Mouse (Mus musculus) embryonic facial prominence, embryonic 12.5 days (tissue): Measurements from ENCODE around the gene Lrig1. TPM values are rescaled to one million over a fixed set of nuclear protein-coding genes. Genes with fewer than 3 reads are reported as not detected.

ENCODE experiments used
- ATAC-seq: fragments of 200-750 bp; cut with Nextera tagmentation; 2 replicates; pipeline ENCODE4 v1.8.0; 2017; ENCODE audit not compliant: insufficient number of reproducible peaks, insufficient read depth, low FRiP score, low TSS enrichment
- H3K27ac ChIP-seq: fragments of 300-500 bp; sonication (generic); 2 replicates; pipeline ENCODE4 v1.5.1; 2016; ENCODE audit warnings: mild to moderate bottlenecking
- H3K27me3 ChIP-seq: fragments of 300-500 bp; sonication (generic); 2 replicates; pipeline ENCODE4 v1.6.1; 2016; ENCODE audit warnings: mild to moderate bottlenecking, moderate library complexity
- H3K36me3 ChIP-seq: fragments of 300-500 bp; sonication (generic); 2 replicates; pipeline ENCODE4 v1.6.1; 2016; ENCODE audit warnings: mild to moderate bottlenecking
- H3K4me1 ChIP-seq: fragments of 300-500 bp; sonication (generic); 2 replicates; pipeline ENCODE4 v1.6.1; 2016
- H3K4me2 ChIP-seq: fragments of 300-500 bp; sonication (generic); replicated peaks from 2 replicates; pipeline ENCODE4 v1.6.1; 2016; ENCODE audit warnings: mild to moderate bottlenecking, moderate library complexity
- H3K4me3 ChIP-seq: fragments of 300-500 bp; sonication (generic); 2 replicates; pipeline ENCODE4 v1.5.1; 2016; ENCODE audit warnings: mild to moderate bottlenecking
- H3K9ac ChIP-seq: fragments of 300-500 bp; sonication (generic); 2 replicates; pipeline ENCODE4 v1.6.1; 2016; ENCODE audit warnings: mild to moderate bottlenecking, moderate library complexity
- H3K9me3 ChIP-seq: fragments of 300-500 bp; sonication (generic); 2 replicates; pipeline ENCODE4 v1.6.1; 2016; ENCODE audit warnings: mild to moderate bottlenecking, moderate library complexity
- WGBS: fragments of 180-500 bp; shearing (Covaris S2); methylation state at CpG from one replicate; pipeline ENCODE4 v1.1.7; 2016; 5-methylcytosine and 5-hydroxymethylcytosine counted together
- polyA plus RNA-seq: library from polyadenylated mRNA; unstranded; fragments of >200 nt; fragmentation: Nextera tagmentation; extraction: Ambion mirVana; gene quantifications from 2 replicates; pipeline ENCODE4 v1.2.1, GENCODE M21; 2016

Gene Lrig1
- polyA plus RNA-seq, 1 experiment from 2014 or later = 20.1 TPM

DNA sequence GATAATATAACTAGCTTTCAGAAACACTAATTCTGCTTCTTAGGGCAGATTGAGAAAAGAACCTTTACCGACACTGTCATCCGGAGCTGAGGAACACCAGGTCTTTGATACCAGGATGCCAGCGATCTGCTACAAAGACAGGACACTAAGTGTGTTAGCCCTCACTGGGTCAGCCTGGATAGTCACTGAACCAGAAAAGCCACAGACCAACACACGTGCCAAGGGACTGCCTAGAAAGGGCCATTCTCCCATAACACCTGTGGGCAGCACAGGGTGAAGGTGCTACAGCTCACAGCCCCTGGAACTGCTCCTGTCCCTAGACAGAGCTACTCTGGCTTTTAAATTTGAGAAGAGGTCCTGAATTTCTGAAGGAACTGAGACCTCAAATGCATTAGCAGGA is 32.8 kb downstream of the Lrig1 start:
- H3K27me3 ChIP-seq = no peaks in the 10 kb centered on the region
- no peaks in the 10 kb centered on the region for H3K36me3 ChIP-seq
- no peaks in the 10 kb centered on the region for H3K9me3 ChIP-seq
- WGBS = 77% methylated on average over 4 of the region's 4 CpGs
- H3K9ac ChIP-seq = no peak overlapping the region
- H3K4me3 ChIP-seq = no peak overlapping the region
- peaks cover 32% of the 10 kb centered on the region for H3K4me1 ChIP-seq
- H3K27ac ChIP-seq = no peak overlapping the region
- no peak for ATAC-seq
- no peak overlapping the region for H3K4me2 ChIP-seq

DNA sequence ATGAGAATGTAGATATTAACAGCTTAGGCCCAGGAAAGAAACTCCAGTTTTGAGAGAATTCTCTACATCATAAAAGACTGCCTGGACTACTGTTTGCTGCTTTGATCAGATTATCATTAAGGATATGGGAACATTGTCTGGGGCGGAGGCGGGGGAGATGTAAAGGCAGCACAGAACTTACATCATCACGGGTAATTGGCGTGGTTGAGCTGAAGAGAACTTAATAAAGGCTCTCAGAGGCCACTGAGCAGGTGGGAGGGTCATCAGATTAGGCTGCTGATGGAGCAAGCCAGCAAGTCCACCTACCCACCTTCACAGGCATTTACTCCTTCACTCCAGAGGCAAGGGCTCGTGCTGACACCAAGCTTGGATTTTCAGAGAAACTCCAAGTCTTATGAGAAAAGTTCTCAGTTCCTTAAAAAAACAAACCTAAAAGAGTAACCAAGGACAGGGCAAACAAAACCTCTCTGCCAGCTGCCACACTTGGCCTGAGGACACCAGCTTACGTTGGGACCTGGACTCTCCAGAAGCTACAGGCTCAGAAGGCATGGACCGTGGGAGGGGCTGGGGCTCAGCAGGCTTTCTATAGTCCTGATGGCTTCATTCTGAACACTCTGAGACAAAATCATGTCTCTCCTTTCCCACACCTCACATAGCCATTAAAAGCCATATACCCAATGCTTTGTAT is 33.4 kb downstream of the Lrig1 start:
- WGBS = 62% methylated on average over 7 of the region's 7 CpGs
- Histone ChIP-seq H3K27me3 (no peaks in the 10 kb centered on the region), H3K9ac (no peak overlapping the region), H3K36me3 (peaks cover 2% of the 10 kb centered on the region; the same call in 1 of the 2 replicates), H3K9me3 (no peaks in the 10 kb centered on the region), H3K4me3 (no peak overlapping the region), H3K4me1 (peaks cover 32% of the 10 kb centered on the region), H3K27ac (no peak overlapping the region), H3K4me2 (no peak overlapping the region)
- no peak for ATAC-seq

DNA sequence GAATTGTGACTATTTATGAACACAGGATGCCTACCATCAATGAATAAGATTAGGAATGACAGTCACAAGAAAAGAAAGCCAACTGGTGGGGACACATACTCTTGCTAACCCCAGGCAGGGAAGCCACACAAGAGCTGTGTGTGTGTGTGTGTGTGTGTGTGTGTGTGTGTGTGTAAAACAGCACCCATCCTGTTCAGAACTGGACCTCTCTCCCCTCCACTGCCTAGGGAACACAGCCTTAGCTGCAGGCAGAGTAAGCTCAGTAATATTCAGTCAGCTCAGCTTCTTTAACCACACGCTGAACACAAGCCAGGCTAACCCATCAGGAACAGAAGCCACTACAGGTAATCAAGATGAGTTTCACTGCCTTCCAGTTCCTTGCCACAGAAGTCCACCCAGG is 34.3 kb downstream of the Lrig1 start:
- WGBS = 67% methylated on average over 1 of the region's 1 CpGs
- Histone ChIP-seq H3K9me3 (no peaks in the 10 kb centered on the region), H3K36me3 (peaks cover 7% of the 10 kb centered on the region; the same call in 1 of the 2 replicates), H3K9ac (no peak overlapping the region), H3K4me2 (no peak overlapping the region), H3K4me1 (peaks cover 32% of the 10 kb centered on the region), H3K4me3 (no peak overlapping the region), H3K27ac (no peak overlapping the region), H3K27me3 (no peaks in the 10 kb centered on the region)
- no peak for ATAC-seq

DNA sequence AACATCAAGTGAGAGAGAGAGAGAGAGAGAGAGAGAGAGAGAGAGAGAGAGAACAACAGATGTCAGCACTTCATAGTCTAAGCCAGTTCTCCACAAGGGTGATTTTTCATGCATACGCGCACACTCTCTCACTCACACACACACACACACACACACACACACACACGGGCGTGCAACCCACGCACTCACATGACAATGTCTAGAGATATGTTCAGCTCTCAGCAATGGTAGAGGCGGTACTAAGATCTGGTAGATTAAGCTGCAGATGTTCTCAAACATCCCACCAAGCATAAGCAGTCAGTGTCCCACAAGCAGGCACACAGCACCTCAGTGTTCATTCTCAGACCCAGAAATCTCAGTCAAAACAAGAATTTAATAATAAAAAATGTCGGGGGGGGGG is 34.7 kb downstream of the Lrig1 start:
- Histone ChIP-seq H3K27me3 (no peaks in the 10 kb centered on the region), H3K4me3 (no peak overlapping the region), H3K9ac (no peak overlapping the region), H3K4me2 (no peak overlapping the region), H3K36me3 (peaks cover 7% of the 10 kb centered on the region; the same call in 1 of the 2 replicates), H3K9me3 (no peaks in the 10 kb centered on the region), H3K4me1 (peaks cover 32% of the 10 kb centered on the region), H3K27ac (no peak overlapping the region)
- no peak for ATAC-seq
- 78% methylated on average over 7 of the region's 7 CpGs for WGBS

DNA sequence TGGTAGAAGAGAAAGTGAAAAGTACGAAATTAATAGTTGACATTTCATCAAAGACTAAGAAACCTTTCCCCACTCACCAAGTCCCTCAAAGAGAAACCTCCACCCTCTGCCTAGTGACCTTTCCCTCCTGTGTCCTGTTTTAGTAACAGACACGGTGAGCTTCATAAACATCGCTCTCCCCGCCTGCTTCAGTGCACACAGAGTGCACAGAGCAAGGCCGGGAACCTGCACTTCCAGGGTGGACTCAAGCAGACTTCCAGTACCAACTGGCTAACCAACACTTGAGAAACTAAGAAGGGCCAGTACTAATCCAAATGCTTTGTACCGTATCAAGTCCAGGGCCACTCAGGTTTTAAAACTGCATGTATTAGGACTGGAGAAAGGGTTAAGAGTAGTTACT is 36.0 kb downstream of the Lrig1 start:
- no peaks in the 10 kb centered on the region for H3K9me3 ChIP-seq
- H3K4me1 ChIP-seq = peaks cover 32% of the 10 kb centered on the region
- no peak overlapping the region for H3K9ac ChIP-seq
- no peak overlapping the region for H3K4me3 ChIP-seq
- WGBS = 73% methylated on average over 6 of the region's 6 CpGs
- peaks cover 7% of the 10 kb centered on the region; the same call in 1 of the 2 replicates for H3K36me3 ChIP-seq
- ATAC-seq = no peak
- no peak overlapping the region for H3K4me2 ChIP-seq
- H3K27ac ChIP-seq = no peak overlapping the region
- H3K27me3 ChIP-seq = no peaks in the 10 kb centered on the region

DNA sequence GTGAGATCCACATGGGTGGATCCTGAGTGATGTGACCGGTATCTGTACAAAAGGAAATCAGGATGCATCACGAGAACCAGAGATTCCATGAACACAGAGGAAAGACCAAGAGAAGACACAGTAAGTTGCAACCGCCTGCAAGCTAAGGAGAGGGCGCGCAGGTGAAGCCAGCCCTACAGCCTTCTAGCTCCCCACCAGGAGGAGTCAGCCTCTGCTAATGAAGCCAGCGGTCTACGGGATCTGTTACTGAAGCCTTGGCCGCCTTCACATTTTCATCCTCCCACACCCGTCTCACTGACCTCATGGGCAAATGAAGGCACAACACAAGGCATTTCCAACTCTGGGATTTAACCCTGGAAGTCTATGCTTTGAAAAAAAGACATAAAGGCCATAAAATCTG is 38.0 kb downstream of the Lrig1 start:
- H3K9ac ChIP-seq = no peak overlapping the region
- H3K4me1 ChIP-seq = peaks cover 33% of the 10 kb centered on the region
- WGBS = 88% methylated on average over 9 of the region's 9 CpGs
- no peaks in the 10 kb centered on the region for H3K27me3 ChIP-seq
- no peak for ATAC-seq
- no peak overlapping the region for H3K27ac ChIP-seq
- peaks cover 7% of the 10 kb centered on the region; the same call in 1 of the 2 replicates for H3K36me3 ChIP-seq
- no peaks in the 10 kb centered on the region for H3K9me3 ChIP-seq
- H3K4me2 ChIP-seq = no peak overlapping the region
- no peak overlapping the region for H3K4me3 ChIP-seq

DNA sequence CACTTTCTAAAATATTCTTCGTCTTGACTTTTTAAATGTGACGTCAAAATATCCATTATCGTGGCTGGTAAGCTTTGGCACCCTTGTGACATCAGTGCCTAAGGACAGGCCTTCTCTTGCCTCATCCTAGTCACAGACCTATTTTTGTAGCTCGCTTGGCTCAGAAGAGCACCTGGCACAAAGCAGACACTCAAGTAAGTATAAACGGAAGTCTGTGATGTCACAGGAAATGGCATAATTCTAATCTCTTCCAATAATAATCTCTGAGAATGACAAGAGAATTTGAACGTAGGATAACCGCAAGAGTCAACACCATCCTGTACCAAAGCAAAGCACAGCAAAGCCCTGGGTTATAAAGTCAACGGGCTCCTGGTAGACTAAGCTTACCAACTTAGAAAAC is 38.6 kb downstream of the Lrig1 start:
- Histone ChIP-seq H3K36me3 (peaks cover 7% of the 10 kb centered on the region; the same call in 1 of the 2 replicates), H3K4me3 (no peak overlapping the region), H3K4me2 (no peak overlapping the region), H3K27me3 (no peaks in the 10 kb centered on the region), H3K9ac (no peak overlapping the region), H3K27ac (no peak overlapping the region), H3K9me3 (no peaks in the 10 kb centered on the region), H3K4me1 (peaks cover 30% of the 10 kb centered on the region)
- 90% methylated on average over 8 of the region's 8 CpGs for WGBS
- ATAC-seq = no peak

DNA sequence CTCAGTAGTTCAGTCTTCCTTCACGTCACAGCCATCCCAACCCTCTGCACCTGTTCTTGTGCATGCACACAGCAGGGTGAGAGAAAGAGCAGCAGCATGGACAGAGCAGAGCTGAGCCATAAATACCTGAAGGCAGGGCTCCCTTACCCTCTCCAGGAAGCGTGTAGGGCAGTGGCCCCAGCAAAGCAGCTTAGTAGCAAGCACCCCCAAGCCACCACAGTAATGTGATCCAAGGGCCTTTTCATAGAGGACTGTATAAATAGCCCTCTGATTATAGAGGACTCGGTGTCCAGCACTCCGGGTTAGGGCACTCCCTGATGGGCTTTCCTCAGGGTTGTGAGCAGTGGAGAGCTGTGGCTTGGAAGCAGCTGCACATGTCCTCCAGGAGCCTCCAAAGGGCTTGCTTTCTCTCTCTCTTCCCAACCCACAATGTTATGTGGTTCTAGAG is 40.0 kb downstream of the Lrig1 start:
- WGBS = 55% methylated on average over 4 of the region's 4 CpGs
- no peak for ATAC-seq

DNA sequence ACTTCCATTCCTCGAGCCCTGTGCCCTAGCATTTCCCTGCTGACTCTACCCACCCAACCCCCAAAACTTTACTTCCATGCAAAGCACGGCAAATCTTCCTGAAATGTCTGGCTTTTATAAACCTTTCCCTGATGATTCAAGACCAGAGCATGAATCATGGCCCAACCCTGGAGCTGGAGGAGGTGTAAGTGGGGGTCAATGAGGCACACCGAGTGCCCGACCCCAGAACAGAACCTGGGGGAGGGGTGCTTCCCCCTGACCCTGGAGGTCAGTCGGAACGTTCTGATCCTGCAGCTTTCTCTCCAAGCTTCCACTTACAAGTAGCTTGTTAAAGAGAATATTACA is 41.9 kb downstream of the Lrig1 start:
- H3K27ac ChIP-seq = no peak overlapping the region
- no peaks in the 10 kb centered on the region for H3K9me3 ChIP-seq
- H3K4me2 ChIP-seq = no peak overlapping the region
- H3K4me1 ChIP-seq = peaks cover 35% of the 10 kb centered on the region
- WGBS = 33% methylated on average over 6 of the region's 6 CpGs
- ATAC-seq = no peak
- peaks cover 7% of the 10 kb centered on the region; the same call in 1 of the 2 replicates for H3K36me3 ChIP-seq
- H3K27me3 ChIP-seq = no peaks in the 10 kb centered on the region
- no peak overlapping the region for H3K4me3 ChIP-seq
- H3K9ac ChIP-seq = no peak overlapping the region

More for the DNA sequence above, 40.0 kb downstream of the Lrig1 start:
- no peak overlapping the region for H3K9ac ChIP-seq
- H3K27ac ChIP-seq = no peak overlapping the region
- H3K4me2 ChIP-seq = no peak overlapping the region
- peaks cover 7% of the 10 kb centered on the region; the same call in 1 of the 2 replicates for H3K36me3 ChIP-seq
- H3K27me3 ChIP-seq = no peaks in the 10 kb centered on the region
- peaks cover 33% of the 10 kb centered on the region for H3K4me1 ChIP-seq
- no peaks in the 10 kb centered on the region for H3K9me3 ChIP-seq
- H3K4me3 ChIP-seq = no peak overlapping the region

DNA sequence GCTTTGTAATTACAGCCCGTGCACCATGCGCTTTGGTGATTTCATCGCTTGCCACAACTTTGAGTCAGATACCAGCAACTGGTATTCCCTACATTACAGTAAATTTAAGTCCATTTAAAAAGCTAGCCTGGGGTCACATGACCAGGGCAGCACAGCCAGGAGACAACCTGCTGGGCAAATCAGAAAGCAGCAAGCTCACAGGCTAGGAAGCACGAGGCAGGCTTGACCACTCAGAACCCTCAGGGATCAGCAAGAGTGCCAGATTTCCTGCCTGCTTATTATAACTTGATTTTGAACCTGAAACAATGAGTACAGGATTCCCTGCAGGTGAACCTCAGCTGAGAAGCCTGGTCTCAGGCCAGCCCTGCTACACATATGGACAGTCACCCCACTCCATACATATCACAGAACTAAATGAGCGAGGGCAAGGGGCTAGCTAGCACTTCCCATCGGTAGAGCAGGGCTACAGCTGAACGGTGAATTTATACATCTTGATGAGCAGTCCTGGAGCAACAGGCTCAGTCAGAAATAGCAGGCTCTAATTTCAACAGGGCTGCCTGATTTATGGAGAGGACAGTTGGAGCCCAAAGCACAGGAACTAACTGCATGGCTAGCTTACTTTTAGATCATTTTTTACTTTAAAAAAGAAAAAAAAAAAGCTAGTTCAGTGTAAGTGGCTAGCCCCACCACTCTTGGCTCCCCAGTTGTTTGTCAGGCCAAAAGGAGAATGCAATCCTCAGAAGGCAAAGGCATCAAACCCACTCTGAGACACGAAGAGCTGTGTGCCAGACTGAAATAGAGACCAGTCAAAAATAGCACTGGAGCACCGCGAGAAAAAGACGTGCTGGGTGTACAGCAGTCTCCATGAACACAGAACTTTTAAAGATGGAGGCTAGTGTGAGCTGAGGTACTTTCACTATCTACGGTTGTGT is 42.5 kb downstream of the Lrig1 start:
- H3K27me3 ChIP-seq = no peaks in the 10 kb centered on the region
- WGBS = 68% methylated on average over 12 of the region's 12 CpGs
- ATAC-seq = no peak
- no peaks in the 10 kb centered on the region for H3K9me3 ChIP-seq
- no peak overlapping the region for H3K27ac ChIP-seq
- peaks cover 35% of the 10 kb centered on the region for H3K4me1 ChIP-seq
- peaks cover 7% of the 10 kb centered on the region; the same call in 1 of the 2 replicates for H3K36me3 ChIP-seq
- H3K4me3 ChIP-seq = no peak overlapping the region
- H3K9ac ChIP-seq = no peak overlapping the region
- no peak overlapping the region for H3K4me2 ChIP-seq

DNA sequence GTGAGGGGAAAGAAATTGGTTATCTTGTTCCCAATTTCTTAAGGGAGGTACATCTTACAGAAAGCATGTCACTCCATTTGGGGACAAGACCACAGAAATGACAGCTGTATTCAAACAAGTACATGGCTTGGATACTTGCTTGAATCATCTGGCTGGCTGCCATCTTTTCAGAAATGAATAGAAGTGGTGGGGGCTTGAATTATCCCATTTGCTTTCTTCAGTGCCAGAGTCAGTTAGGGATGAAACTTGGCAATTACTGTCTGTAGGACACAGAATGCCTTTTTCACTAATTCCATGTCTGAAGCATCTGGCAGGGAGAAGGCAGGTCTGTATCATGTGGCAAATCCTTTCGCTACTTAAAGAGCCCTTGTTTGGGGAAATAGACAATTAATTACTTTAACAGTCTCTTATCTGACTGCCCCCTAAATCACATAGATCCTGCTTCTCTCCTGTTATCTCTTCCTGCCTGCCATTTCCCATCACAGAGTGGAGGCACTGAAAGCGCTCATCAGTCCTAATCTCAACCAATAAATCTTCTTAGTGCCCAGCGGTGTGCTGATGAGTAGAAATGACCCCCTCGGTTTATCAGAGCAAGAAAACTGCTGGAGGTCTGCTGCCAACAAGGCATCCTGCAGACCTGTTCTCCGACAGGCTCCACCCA is 44.0 kb downstream of the Lrig1 start:
- no peak for ATAC-seq
- Histone ChIP-seq H3K4me3 (no peak overlapping the region), H3K27ac (no peak overlapping the region), H3K9ac (no peak overlapping the region), H3K9me3 (no peaks in the 10 kb centered on the region), H3K4me2 (no peak overlapping the region), H3K27me3 (no peaks in the 10 kb centered on the region), H3K36me3 (0 out of 2 replicates have a peak, but pooled peaks cover 3% of the 10 kb centered on the region), H3K4me1 (peaks cover 35% of the 10 kb centered on the region)
- WGBS = 68% methylated on average over 5 of the region's 5 CpGs
